Mouse (Mus musculus) urinary bladder, postnatal 25 days (tissue): ENCODE data around the gene Cntrob.
"Not testable (repeated sequence)": the region's sequence is repeated elsewhere in the genome, so short reads cannot be mapped to it uniquely, and the experiment has no call there.

Experiments used
- DNase-seq: peaks from one replicate; pipeline ENCODE4 v3.0.0; 2022; ENCODE audit warnings: low spot score

Cntrob gene

DNA sequence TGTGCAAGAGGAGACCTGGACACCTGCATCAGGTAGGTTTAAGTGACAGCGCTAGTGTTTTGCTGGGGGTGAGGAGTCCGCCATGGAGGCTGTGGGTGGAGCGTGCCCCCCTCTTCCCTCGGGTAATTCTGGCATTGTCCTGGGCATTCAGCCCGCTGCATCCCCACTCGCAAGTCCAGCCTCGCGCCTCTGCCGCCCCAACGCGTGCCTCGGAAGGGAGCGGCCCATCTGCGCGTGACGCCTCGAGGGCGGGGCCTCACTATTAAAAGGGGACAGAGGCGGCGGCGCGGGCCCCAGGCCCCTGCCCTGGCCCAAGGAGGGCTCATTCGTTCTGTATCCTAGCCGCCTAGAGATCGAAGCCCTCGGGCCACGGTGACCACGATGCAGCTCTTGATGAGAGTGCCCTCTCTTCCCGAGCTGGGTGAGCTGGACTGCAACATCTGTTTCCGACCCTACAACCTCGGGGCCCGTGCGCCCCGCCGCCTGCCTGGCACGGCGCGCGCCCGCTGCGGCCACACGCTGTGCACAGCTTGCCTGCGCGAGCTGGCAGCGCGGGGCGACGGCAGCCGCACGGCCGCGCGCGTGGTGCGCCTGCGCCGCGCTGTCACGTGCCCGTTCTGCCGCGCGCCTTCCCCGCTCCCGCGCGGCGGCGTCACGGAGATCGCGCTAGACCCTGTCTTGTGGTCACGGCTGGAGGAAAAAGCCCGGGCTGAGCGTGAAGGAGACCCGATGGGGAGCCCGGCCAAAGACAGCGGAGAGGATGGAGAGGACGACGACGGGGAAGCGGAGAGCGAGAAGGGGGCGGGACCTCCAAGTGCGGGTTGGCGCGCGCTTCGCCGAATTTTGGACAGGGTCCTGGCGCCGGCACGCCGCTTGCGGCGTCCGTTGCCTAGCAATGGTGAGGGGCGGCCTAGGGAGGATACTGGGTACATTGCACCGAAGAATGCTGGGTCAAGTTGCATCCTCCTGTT is 16.9 kb upstream of the Cntrob start, which contains the start of gene Rnf227:
TSS of gene Rnf227 (plus strand) at position 301 of the 971 bp plus-strand sequence.
- peak; percentile 65 for DNase-seq

DNA sequence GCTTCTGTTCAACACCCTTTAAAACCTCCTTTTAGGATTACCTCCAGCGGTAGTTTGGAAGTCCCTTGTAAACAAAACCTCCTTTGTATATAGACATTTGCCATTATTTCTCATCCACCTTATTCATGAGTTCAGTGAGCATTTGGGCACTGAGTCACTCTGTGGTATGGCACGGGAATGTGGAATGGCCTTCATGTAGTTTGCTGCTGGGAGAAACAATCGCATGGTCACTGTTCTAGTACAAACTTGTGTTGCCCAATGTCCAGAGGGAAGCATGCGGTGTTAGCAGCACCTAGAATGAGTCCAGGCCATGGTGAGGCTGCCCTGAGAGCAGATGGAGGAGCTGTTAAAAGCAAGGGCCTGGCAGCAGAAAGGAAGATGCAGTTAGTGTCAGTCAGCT is 11.2 kb upstream of the Cntrob start:
- no peak for DNase-seq

DNA sequence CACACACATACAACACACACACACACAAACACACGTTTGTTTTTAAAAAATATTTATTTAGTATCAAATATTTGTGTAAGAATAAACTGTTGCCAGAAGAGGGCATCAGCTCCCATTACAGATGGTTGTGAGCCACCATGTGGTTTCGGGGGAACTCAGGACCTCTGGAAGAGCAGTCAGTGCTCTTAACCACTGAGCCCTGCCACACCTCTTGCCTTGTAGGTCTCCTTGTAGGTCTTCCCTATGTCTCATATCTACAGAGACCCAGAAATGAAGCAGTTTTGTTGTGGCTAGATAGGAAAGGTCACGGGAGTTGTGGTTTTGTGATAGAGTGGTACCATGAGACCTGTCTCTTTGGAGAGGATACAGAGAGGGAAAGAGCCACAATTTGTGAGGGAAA is 10.3 kb upstream of the Cntrob start:
- no peak for DNase-seq

DNA sequence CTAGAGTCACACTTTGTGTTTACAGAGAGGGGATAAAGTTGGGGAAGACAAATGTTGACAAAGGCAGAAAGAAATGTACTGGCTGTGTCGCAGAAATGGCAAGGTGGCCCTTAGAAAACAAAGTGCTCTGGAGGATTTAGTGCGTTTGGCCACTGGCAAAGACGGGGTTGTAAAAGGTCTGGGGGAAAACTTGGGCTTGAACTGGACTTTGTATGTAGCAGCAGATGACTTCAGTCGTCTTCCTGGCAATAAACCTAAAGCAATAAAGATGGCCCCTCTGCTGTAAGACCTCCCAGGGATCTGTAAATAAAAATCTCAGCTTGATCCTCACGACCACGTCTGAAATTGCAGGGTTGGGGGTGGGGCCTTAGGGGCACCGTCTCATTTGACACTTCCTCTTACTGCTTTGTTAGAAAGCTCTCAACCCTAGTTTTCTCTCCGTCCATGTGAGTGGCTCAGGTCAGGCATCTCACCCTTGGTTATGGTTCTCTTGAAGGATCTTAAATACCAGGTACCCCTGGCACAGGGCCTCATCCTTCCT is 9.2 kb upstream of the Cntrob start:
- DNase-seq = no peak

DNA sequence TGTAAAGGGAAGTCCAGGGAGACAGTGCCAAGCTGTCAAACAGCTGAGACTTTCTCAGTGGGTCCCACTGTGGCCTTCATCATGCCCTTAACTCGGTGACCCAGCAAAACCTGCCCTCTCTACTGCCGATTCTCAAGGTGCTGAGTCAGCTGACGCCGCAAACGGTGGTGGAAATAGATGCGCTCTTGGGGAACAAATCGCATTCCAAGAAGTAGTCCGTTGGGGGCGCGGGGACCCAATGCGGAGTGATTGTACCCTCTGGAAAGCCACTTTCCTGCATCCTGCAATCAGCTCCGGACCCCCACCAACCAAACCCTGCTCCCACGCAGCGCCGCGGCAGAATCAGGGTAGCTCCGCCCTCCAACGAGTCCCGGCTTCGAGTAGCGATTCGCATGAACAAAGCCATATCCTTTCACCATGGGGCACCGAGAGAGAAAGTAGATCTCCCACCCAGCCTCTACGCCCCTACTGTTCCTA is 8.4 kb upstream of the Cntrob start:
- peak; percentile 68 for DNase-seq

DNA sequence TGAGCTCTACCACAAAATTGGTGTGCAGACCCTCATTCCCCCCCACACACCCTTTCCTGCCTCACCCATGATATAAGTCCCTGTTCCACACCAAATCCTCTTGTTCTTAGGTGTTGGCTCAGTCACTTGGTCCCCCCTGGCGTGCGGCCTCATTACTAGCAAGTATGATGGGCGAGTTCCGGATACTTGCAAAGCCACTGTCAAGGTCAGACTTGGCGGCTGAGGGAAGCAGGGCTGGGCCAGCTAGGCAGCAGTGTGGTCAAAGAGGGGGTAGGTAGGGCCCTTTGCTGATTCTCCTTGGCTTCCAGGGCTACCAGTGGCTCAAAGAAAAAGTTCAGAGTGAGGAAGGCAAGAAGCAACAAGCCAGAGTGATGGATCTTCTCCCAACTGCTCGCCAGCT is 7.6 kb upstream of the Cntrob start:
- no peak for DNase-seq

DNA sequence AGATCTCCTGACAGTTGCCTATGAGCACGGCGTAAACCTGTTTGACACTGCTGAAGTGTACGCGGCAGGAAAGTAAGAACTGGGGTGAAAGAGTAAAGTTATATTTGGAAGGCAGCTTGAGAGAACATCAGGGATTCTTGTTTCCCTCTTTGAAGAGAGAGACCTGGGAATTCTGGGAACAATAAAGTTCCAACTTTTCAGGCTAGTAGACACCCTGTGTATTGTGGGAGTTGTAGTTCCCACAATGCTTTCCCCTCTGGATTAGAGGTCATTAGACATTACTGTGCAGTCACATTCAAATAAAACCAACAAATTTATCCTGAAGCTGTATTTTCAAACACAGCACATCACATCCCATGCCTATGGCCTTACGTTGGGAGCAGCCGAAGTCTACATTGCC is 4.9 kb upstream of the Cntrob start:
- no peak for DNase-seq

DNA sequence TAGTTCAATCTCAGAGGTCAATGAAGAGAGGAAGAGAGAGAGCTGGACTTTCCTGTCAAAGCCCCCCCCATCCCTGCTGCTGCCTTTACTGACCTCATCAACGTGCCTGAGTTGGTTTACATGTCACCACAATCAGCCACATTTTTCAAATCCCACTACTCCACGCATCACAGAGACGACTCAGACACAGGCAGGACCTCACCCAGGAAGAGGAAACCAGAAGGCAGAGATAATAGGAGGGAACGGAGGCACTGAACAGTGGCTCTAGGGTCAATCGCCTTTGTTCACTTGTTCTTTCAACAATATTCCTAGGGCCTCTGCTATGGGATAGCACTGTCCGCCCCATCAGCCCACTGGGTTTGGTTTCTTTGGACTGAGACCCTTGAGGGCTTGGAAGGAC is 4.1 kb upstream of the Cntrob start:
- DNase-seq = no peak

DNA sequence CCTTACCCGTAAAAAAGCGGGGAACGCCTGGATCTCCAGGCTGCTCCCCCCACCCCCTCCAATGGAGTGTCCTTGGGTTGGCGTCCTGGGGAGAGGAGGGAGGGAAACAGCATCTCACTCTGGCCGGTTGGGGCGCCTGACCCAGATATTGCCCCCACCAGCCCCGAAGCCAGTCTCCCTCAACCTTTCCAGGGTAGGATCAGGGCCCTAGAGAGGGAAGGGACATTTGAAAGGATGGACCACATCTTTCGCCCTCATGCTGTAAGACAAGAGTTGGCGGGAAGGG is 3.5 kb upstream of the Cntrob start:
- DNase-seq = no peak

DNA sequence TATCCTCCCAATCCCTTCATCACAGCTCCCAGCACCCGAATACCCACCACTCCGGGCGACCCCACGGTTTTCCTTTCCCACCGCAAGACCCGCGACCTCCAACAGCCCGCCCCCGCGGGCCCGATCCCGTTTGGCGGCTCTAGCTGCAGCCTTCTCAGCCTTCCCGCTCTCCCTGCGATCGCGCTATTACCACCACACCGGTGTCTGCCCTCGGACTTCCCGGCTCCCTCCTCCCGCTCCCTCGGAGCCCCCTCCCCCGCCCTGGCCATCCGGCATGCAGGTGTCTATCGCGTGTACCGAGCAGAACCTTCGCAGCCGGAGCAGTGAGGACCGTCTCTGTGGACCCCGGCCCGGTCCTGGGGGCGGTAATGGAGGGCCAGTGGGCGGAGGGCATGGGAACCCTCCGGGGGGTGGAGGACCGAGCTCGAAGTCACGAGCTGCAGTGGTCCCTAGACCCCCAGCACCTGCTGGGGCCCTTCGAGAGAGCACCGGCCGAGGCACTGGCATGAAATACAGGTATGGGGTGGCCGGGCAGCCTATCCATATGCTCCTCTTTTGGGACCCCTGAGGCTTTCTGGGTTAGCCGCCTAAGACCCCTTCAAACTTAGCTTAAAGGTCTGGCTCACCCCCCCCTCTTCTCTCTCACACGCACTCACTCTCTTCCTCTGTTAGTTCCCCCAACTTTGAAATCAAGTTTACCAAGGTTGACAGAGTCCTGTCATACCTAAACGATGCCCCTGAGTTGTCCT is 3.0 kb upstream of the Cntrob start:
- DNase-seq = peak; percentile 21

DNA sequence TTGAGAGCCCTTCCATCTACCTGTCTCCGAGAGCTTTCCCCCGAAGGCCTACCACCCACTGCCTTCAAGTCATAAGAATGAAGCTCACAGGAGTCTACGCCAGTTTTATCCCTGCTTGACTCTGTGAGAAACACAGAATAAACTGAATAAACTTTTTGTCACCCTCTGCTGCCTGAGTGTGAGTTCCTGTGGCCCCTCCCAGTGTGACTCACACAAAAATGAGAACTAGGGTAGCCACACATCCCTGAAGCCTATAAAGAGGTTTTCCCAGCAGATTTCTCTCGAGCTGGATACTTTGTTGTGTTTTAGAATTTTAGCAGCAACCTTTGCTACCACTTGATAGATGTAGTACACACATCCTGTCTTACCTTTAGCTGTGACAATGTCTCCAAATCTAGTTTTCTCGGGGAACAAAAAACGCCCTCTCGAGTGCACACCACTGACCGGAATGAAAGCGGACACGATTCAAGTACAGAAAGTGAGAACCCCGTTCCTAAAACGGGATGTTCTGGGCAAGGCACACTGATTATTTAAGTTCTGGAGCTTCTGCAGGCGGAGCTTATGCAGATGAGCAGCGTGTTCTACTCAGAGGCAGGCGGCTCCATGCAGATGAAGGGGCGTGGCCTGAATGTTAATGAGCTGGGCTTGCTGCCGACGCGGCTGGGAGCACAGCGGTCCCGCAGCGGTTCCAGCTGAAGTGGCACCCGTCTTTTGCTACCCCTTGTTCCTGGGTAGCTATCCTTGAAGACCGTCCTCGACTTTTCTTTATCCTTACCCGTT is 2.2 kb upstream of the Cntrob start, which contains the start of gene Kcnab3:
TSS of gene Kcnab3 (plus strand) at position 631 of the 780 bp plus-strand sequence.
- peak; percentile 74 for DNase-seq

DNA sequence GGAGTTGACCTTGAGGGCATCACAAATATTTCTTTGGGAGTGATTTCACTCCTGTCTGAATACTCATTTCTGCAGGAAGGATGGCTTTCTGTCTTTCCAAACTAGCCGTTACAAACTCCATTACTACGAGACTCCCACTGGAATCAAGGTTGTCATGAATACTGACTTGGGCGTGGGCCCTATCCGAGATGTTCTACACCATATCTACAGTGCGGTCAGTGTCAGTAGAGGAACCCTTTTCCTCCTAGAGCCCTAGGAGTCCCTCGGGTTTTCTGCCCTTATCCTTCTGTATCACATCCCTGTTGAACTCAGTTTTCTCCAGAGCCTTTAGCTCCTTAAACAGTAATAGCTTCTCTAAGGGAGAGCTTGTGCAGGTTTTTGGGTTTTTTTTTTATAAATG is 1.2 kb upstream of the Cntrob start:
- DNase-seq = no peak

DNA sequence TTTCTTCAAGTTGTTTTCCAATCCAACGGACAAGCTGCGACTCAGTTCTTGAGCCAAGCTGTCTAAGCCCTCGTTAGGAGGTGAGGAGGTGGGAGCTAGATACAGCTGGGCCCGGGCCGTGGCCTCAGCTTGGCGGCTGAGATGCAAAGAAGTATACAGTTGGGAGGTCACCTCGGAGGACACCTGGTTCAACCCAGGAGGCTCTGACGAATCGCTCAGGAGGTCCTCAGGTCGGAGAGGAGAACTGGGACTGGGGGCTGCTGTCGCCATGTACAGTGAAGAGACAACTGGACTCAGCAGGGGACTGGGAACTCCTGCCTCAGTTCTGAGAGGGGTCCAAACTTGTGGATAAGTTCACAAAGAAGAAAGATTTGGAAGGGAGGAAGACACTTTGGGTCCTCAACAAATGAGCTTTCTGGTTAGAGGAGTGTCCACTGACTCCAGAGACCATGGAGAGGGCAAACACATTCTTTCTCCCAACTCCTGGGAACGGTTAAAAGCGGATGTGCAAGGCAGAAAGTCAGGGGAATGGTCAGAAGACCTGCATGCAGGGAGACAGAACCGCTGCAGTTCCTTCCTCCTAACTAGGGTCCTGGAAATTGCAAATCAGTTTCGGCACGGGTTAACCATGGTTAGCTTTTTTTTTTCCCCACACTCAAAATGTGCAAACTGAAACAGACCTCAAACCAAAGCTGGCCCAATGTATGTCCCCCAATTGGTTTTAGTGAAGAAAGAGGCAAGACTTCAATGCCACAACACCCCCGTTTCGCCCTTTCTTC is 693 bp downstream of the Cntrob start:
- DNase-seq = no peak

DNA sequence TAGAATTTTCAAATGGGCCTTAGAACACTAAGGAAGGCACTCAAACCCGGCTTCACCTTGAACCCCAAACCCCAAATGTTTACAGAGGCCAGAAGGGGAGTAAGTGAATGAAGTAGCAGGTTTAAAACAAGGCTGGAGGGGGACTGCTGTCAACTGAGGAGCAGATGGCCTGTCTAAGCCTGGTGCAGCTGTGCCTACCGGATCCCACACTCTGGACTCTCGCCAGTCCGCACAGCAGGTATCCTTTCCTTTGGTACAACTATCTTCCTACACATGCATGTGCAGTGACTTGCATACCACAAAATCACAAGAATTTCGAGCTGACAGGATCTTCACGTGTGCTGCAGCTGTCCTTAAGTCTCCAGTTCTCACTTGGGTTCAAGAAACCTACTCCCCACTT is 1.6 kb downstream of the Cntrob start:
- no peak for DNase-seq

DNA sequence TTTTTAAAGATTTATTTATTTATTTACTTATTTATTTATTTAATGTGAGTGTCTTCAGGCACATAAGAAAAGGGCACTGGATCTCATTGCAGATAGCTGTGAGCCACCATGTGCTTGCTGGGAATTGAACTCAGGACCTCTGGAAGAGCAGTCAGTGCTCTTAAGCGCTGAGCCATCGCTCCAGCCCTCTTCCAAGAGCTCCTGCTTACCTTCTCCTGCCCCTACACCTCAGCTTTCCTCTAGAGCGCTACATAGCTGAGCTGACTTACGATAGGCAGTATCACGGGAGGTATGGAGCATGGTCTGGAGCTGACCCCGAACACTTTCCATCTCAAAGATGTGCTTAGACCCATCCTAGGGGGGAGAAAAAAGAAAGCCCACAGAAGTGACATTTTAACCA is 2.0 kb downstream of the Cntrob start:
- no peak for DNase-seq

DNA sequence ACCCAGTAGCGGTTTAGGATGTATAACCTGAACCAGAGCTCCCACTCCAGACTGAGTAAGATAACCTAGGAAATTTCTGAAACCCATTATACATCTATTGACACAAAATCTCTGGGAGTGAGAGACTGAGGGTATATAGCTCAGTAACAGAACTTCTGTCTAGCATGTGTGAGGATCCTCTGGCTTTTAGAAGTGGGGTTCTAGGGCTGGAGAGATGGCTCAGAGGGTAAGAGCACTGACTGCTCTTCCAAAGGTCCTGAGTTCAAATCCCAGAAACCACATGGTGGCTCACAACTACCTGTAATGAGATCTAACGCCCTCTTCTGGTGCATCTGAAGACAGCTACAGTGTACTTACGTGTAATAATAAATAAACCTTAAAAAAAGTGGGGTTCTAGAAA is 5.6 kb downstream of the Cntrob start:
- not testable (repeated sequence) for DNase-seq

DNA sequence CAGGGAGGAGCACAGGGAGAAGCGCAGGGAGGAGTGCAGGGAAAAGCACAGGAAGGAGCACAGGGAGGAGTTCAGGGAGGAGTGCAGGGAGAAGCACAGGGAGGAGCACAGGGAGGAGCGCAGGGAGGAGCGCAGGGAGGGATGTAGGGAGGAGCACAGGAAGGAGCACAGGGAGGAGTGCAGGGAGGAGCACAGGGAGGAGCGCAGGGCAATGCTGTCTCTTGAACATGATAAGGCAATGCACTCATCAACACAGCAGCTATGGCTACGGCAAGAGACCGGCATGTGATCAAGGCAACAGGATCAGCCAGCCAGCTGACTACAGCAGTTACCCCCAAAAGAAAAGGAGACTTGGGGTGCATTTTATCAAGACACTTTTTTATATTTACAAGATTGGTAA is 7.2 kb downstream of the Cntrob start:
- no peak for DNase-seq

DNA sequence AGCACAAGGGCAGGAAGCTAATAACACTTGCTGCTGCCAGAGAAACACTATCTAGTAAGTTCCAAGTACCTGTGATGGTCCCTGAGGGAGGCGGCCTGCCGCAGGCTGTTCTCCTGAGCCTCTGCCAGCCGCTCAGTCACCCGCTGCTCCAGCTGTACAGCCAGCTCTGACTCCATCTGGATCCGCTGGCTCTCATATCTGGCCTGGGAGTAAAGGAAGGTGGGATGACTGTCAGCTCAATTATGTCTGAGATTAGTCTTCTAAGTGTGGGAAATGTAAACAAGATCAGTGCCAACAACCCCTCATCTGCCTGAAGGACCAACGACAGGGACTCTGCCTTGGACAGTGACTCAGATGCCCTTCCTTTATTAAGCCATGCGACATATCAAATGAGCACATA is 12.3 kb downstream of the Cntrob start:
- no peak for DNase-seq

DNA sequence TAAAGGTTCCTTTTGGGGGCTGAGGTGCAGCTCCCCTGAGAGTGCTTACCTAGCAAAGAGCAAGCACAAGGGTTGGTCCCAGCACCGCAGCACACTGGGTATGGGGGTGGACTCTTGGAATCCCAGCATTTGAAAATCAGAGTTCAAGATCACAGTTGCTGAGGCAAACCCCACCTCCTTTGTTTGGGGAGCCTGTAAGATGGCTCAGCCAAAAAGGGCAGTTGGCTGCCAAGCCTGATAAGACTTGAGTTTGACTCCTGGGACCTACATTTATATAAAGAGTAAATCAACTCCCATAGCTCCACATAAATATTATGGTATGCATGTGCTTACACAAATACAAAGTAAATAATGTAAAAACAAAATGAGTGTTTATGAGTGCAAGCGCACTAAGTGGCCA is 17.5 kb downstream of the Cntrob start:
- no peak for DNase-seq

DNA sequence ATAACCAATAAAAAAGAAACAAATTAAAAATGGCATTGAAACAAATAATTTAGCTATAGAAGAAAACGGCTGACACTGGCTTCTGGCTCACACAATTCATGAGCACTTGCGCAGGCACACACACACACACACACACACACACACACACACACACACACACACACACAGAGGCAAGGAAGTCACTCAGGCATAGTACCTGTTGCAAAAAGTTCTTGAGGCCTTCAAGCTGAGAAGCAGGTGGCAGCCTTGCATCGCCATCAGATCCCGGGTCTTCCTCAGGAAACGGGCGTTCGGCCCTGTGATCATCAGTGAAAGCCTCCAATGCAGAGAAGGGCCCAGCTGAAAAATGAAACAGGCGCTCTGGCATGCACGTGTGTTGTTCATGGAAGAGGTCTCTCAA is 18.3 kb downstream of the Cntrob start:
- DNase-seq = no peak

DNA sequence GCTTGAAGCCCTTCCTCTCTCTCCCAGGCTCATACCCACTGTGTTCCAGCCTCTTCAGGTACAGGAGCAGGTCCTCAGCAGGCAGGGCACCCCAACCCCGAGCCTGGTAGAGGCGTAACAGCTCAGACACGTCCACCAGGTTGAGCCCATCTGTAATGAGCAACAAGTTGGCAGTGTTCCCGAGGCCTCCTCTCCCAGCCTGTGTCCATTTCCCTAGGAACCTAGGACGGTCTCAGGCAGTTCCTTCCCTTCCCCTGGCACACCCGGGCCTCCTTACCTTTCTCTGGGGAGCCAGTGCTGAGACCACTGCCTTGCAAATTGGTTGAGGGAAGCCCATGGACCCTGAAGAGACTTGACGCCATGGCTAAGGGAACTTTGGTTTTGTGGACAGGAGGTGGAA is 20.8 kb downstream of the Cntrob start:
- DNase-seq = no peak
